Mouse (Mus musculus) kidney, embryonic 14.5 days (tissue): ENCODE measurements around the gene Fxyd3. TPM values are rescaled to one million over a fixed set of nuclear protein-coding genes. Genes with fewer than 3 reads are reported as not detected.

Experiments
- microRNA-seq: library from miRNA; unstranded; fragments of <30 nt; microRNA quantifications from one replicate; pipeline ENCODE4, GENCODE M21; 2016
- polyA plus RNA-seq: library from polyadenylated mRNA; unstranded; fragments of >200 nt; fragmentation: Nextera tagmentation; extraction: Ambion mirVana; gene quantifications from 2 replicates; pipeline ENCODE4 v1.2.1, GENCODE M21; 2014

Fxyd3 gene
- polyA plus RNA-seq, 1 experiment from 2014 or later: 13.4 TPM

Small RNAs within 50 kb of the gene (microRNA-seq; reads per million reads assigned to microRNA genes)
- not detected for gene Mir7050

Other genes starting within 250 kb of the Fxyd3 start
- gene Ffar3, start 220.5 kb downstream of the Fxyd3 start, polyA plus RNA-seq: not detected in 2 replicates
- not detected in 2 replicates for gene Ffar1, start 215.1 kb downstream of the Fxyd3 start, polyA plus RNA-seq
- gene Cd22, start 196.4 kb downstream of the Fxyd3 start, polyA plus RNA-seq: 0.55 TPM in 1 of 2 replicates, not detected in the other
- gene Mag, start 161.8 kb downstream of the Fxyd3 start, polyA plus RNA-seq: 0.28 and 0.30 TPM in 2 replicates
- gene Hamp2, start 152.0 kb downstream of the Fxyd3 start, polyA plus RNA-seq: not detected in 2 replicates
- not detected in 2 replicates for gene Hamp, start 132.7 kb downstream of the Fxyd3 start, polyA plus RNA-seq
- gene Usf2, start 119.9 kb downstream of the Fxyd3 start, polyA plus RNA-seq: 21.1 and 29.2 TPM in 2 replicates
- gene Lsr, start 103.2 kb downstream of the Fxyd3 start, polyA plus RNA-seq: 48.5 and 57.1 TPM in 2 replicates
- gene Fam187b, start 102.9 kb downstream of the Fxyd3 start, polyA plus RNA-seq: 5.3 TPM in 2 replicates
- 23.3 and 25.8 TPM in 2 replicates for gene Fxyd5, start 34.2 kb downstream of the Fxyd3 start, polyA plus RNA-seq
- gene Fxyd7, start 25.2 kb downstream of the Fxyd3 start, polyA plus RNA-seq: 8.0 and 9.5 TPM in 2 replicates
- 29.8 and 46.3 TPM in 2 replicates for gene Fxyd1, start 19.5 kb downstream of the Fxyd3 start, polyA plus RNA-seq
- gene Lgi4, start 17.4 kb downstream of the Fxyd3 start, polyA plus RNA-seq: 0.47 TPM in 1 of 2 replicates, not detected in the other
- gene Hpn, start 38.6 kb upstream of the Fxyd3 start, polyA plus RNA-seq: 26.4 and 27.5 TPM in 2 replicates
- 1.0 and 1.6 TPM in 2 replicates for gene Scn1b, start 50.3 kb upstream of the Fxyd3 start, polyA plus RNA-seq
- gene Gramd1a, start 79.2 kb upstream of the Fxyd3 start, polyA plus RNA-seq: 50.3 and 61.9 TPM in 2 replicates
- gene Scgb2b2, start 213.8 kb upstream of the Fxyd3 start, polyA plus RNA-seq: not detected in 2 replicates
- not detected in 2 replicates for gene Scgb1b2, start 215.1 kb upstream of the Fxyd3 start, polyA plus RNA-seq